ENCODE assay signal across 19 mouse cellular contexts in genomic region chr19:4836096-4836495, GRCm38 (mm10). TPM values are rescaled to one million over a fixed set of nuclear protein-coding genes. Genes with fewer than 3 reads are reported as not detected.
A peak's percentile ranks its signal among the peaks of the same experiment; 100 is the strongest.
DNase-seq lines count a peak whose midpoint lies in the region; ATAC-seq and TF ChIP-seq lines count a peak whose summit lies in the region.
"Had no signal": no experiment of that assay in that cellular context is flagged by ENCODE, and none has a peak within 500 bp of the region (broad histone marks: within the 10 kb centered on the region; RNA-seq: fewer than 3 reads in every experiment).

No protein-coding gene starts in this region.

- TF ChIP-seq CTCF in E14TG2a.4 (conservative IDR thresholded peaks at IDR 0.05; ENCODE audit: low read length): no peak

- peak overlapping the region; percentile 30; the same call in 1 of the 2 replicates for H3K27ac ChIP-seq in intestine, embryonic 16.5 days (ENCODE audit: low read length)
- no peak overlapping the region for H3K27ac ChIP-seq in intestine, embryonic 15.5 days
- H3K27ac ChIP-seq: embryonic facial prominence, embryonic 10.5 days; limb, embryonic 10.5 days had no signal

- no peaks in the 10 kb centered on the region for H3K36me3 ChIP-seq in intestine, embryonic 16.5 days (ENCODE audit: control insufficient read depth, insufficient read depth, low read length)
- no peaks in the 10 kb centered on the region for H3K36me3 ChIP-seq in intestine, embryonic 15.5 days
- peaks cover 41% of the 10 kb centered on the region for H3K36me3 ChIP-seq in E14TG2a.4 (ENCODE audit: insufficient read depth, low read length)

- H3K27me3 ChIP-seq in intestine, embryonic 16.5 days (replicated peaks; ENCODE audit: control insufficient read depth, insufficient read depth, low read length): peaks cover 6% of the 10 kb centered on the region; the same call in 1 of the 2 replicates
- H3K27me3 ChIP-seq in intestine, embryonic 15.5 days (replicated peaks): peaks cover 14% of the 10 kb centered on the region
- peaks cover 15% of the 10 kb centered on the region for H3K27me3 ChIP-seq in E14TG2a.4 (ENCODE audit: insufficient read depth, low read length)

- no peaks in the 10 kb centered on the region for H3K9me3 ChIP-seq in intestine, embryonic 16.5 days (ENCODE audit: control insufficient read depth, low read length)
- H3K9me3 ChIP-seq in intestine, embryonic 15.5 days: no peaks in the 10 kb centered on the region
- no peaks in the 10 kb centered on the region for H3K9me3 ChIP-seq in E14TG2a.4 (ENCODE audit: low read length)
- H3K9me3 ChIP-seq: embryonic facial prominence, embryonic 10.5 days; limb, embryonic 10.5 days; megakaryocyte, embryonic 14.5 days had no signal

- peak; percentile 66 for DNase-seq in R1 (ENCODE audit: low read depth, low spot score)
- DNase-seq in kidney, postnatal 25 days: peak; percentile 49 to 65
- no peak for DNase-seq in frontal cortex, postnatal 14 days (ENCODE audit: low spot score in 2 of 2)
- DNase-seq in c-Kit-positive CD71-positive TER-119-positive erythroid progenitor cells, embryonic 14.5 days (ENCODE audit: low spot score): no peak
- DNase-seq: gastrocnemius, postnatal 14 days; heart, postnatal 10 days; lung, embryonic 14.5 days; right cerebral cortex, postnatal 14 days; thymus, postnatal 4 days had no signal

- ATAC-seq in intestine, embryonic 16.5 days: no peak
- no peak for ATAC-seq in intestine, embryonic 15.5 days
- ATAC-seq: forebrain, embryonic 16.5 days; hindbrain, embryonic 16.5 days; midbrain, embryonic 16.5 days had no signal

- H3K4me2 ChIP-seq in intestine, embryonic 16.5 days (ENCODE audit: low read depth, low read length): no peak overlapping the region
- H3K4me2 ChIP-seq in intestine, embryonic 15.5 days (replicated peaks): no peak overlapping the region
- H3K4me2 ChIP-seq: lung, embryonic 14.5 days had no signal

- WGBS in intestine, embryonic 16.5 days: 51% methylated on average over 2 of the region's 2 CpGs
- 62% methylated on average over 2 of the region's 2 CpGs for WGBS in intestine, embryonic 15.5 days

- no peak overlapping the region for H3K9ac ChIP-seq in intestine, embryonic 16.5 days (ENCODE audit: low read depth, low read length)
- no peak overlapping the region for H3K9ac ChIP-seq in intestine, embryonic 15.5 days
- H3K9ac ChIP-seq: lung, embryonic 14.5 days had no signal

- no peak overlapping the region for H3K4me3 ChIP-seq in intestine, embryonic 16.5 days (ENCODE audit: low read length)
- no peak overlapping the region for H3K4me3 ChIP-seq in intestine, embryonic 15.5 days (replicated peaks)
- 0 out of 2 replicates have a peak overlapping the region, but pooled peaks have one; percentile 1 for H3K4me3 ChIP-seq in E14TG2a.4 (replicated peaks; ENCODE audit: low read length)
- H3K4me3 ChIP-seq: embryonic facial prominence, embryonic 10.5 days; erythroblast, embryonic 14.5 days; limb, embryonic 10.5 days; megakaryocyte, embryonic 14.5 days had no signal

- H3K4me1 ChIP-seq in intestine, embryonic 16.5 days (ENCODE audit: control insufficient read depth, insufficient read depth, low read length): peaks cover 14% of the 10 kb centered on the region
- peaks cover 23% of the 10 kb centered on the region for H3K4me1 ChIP-seq in intestine, embryonic 15.5 days (replicated peaks)
- H3K4me1 ChIP-seq in E14TG2a.4 (replicated peaks; ENCODE audit: low read depth, low read length): peaks cover 90% of the 10 kb centered on the region

RNA-seq across cellular contexts. Expression of gene Ccs, which starts 3.0 kb away (rescaled TPM):
- 61.4 and 65.8 TPM in 2 replicates for polyA plus RNA-seq in intestine, embryonic 16.5 days (2015; fragmentation: Nextera tagmentation; extraction: Ambion mirVana)
- 51.3 and 56.7 TPM in 2 replicates for polyA plus RNA-seq in intestine, embryonic 15.5 days (2015; fragmentation: Nextera tagmentation; extraction: Ambion mirVana)

RNA-seq across cellular contexts. Expression of gene Ccdc87, which starts 3.1 kb away (rescaled TPM):
- 0.06 TPM in 1 of 2 replicates, not detected in the other for polyA plus RNA-seq in intestine, embryonic 16.5 days (2015; fragmentation: Nextera tagmentation; extraction: Ambion mirVana)
- polyA plus RNA-seq in intestine, embryonic 15.5 days (2015; fragmentation: Nextera tagmentation; extraction: Ambion mirVana): not detected in 2 replicates
- polyA plus RNA-seq: limb, embryonic 10.5 days had no signal

RNA-seq across cellular contexts. Expression of gene Ctsf, which starts 18.8 kb away (rescaled TPM):
- polyA plus RNA-seq in intestine, embryonic 16.5 days (2015; fragmentation: Nextera tagmentation; extraction: Ambion mirVana): 24.0 and 26.3 TPM in 2 replicates
- polyA plus RNA-seq in intestine, embryonic 15.5 days (2015; fragmentation: Nextera tagmentation; extraction: Ambion mirVana): 25.2 and 26.3 TPM in 2 replicates

RNA-seq across cellular contexts. Expression of gene Rbm14, which starts 24.7 kb away (rescaled TPM):
- 73.1 and 77.0 TPM in 2 replicates for polyA plus RNA-seq in intestine, embryonic 16.5 days (2015; fragmentation: Nextera tagmentation; extraction: Ambion mirVana)
- 73.6 and 80.0 TPM in 2 replicates for polyA plus RNA-seq in intestine, embryonic 15.5 days (2015; fragmentation: Nextera tagmentation; extraction: Ambion mirVana)

RNA-seq across cellular contexts. Expression of gene Gm21992, which starts 24.7 kb away (rescaled TPM):
- polyA plus RNA-seq in intestine, embryonic 16.5 days (2015; fragmentation: Nextera tagmentation; extraction: Ambion mirVana): 29.4 and 30.1 TPM in 2 replicates
- polyA plus RNA-seq in intestine, embryonic 15.5 days (2015; fragmentation: Nextera tagmentation; extraction: Ambion mirVana): 32.4 and 35.3 TPM in 2 replicates

Comparison
In these comparisons a context has a peak if more than half of its experiments do, and no peak if none do; other contexts are left out.
1. DNase-seq: peak in R1 (single experiment) and kidney, postnatal 25 days (2 of 2); none in frontal cortex, postnatal 14 days (0 of 2) and c-Kit-positive CD71-positive TER-119-positive erythroid progenitor cells, embryonic 14.5 days (single experiment).